Mouse (Mus musculus): ENCODE results near the gene Kcna2. TPM values are rescaled to one million over a fixed set of nuclear protein-coding genes. Genes with fewer than 3 reads are reported as not detected.

Gene Kcna2
- total RNA-seq, 2 experiments from 2014 or later: 140 to 147 TPM

- no peak for DNase-seq (ENCODE audit: low spot score in 2 of 2)
- intact Hi-C loops (cut with DNase I): no loop called here
Observed at GRCm38 (mm10) chr3:107131846-107132245, 30.9 kb downstream of the Kcna2 start.

DNA sequence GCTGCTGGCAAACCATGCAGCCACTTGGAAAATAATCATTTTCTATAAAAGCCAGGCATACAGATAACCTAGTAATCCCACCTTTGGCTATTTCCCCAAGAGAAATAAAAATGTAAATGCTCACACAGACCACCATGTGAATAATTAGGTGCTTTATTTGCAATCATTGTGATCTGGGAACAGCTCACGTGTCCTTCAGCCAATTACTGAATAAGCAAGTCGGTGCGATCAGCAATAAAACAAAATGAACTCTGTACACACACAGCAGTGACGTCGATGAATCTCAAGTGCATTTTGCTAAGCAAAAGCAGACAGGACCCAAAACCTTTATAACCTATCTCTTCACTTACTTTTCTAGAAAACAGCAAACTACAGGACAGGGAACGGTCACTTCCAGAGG, 31.7 kb downstream of the Kcna2 start:
- intact Hi-C loops (cut with DNase I): no loop called here
- DNase-seq (ENCODE audit: low spot score in 2 of 2): no peak

- no peak for DNase-seq (ENCODE audit: low spot score in 2 of 2)
Observed at GRCm38 (mm10) chr3:107134457-107134856, 33.5 kb downstream of the Kcna2 start.

GRCm38 (mm10) chr3:107147126-107147525, 46.2 kb downstream of the Kcna2 start:
- intact Hi-C loops (cut with DNase I): no loop called here
- DNase-seq (ENCODE audit: low spot score in 2 of 2): no peak

More at GRCm38 (mm10) chr3:107134457-107134856, 33.5 kb downstream of the Kcna2 start:
- intact Hi-C loops (cut with DNase I): no loop called here

DNA sequence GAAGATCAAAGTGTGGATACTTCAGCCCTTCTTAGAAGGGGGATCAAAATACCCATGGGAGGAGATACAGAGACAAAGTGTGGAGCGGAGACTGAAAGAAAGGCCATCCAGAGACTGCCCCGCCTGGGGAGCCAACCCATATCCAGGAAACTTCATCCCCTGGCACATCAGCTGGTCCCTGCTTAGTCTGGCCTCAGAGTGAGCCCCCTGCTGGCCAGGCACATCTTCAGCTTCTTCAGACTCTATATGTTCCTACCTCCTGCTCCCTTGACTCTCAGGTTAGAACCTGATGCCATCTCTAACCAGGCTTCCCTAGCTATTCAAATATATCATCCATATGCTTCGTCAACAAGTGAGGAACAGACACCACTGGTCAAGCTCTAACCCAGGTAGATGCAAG, 48.1 kb downstream of the Kcna2 start:
- intact Hi-C loops (cut with DNase I): no loop called here
- no peak for DNase-seq (ENCODE audit: low spot score in 2 of 2)

GRCm38 (mm10) chr3:107150469-107150868, 49.5 kb downstream of the Kcna2 start:
- no peak for DNase-seq (ENCODE audit: low spot score in 2 of 2)
- intact Hi-C loops (cut with DNase I): no loop called here

DNA sequence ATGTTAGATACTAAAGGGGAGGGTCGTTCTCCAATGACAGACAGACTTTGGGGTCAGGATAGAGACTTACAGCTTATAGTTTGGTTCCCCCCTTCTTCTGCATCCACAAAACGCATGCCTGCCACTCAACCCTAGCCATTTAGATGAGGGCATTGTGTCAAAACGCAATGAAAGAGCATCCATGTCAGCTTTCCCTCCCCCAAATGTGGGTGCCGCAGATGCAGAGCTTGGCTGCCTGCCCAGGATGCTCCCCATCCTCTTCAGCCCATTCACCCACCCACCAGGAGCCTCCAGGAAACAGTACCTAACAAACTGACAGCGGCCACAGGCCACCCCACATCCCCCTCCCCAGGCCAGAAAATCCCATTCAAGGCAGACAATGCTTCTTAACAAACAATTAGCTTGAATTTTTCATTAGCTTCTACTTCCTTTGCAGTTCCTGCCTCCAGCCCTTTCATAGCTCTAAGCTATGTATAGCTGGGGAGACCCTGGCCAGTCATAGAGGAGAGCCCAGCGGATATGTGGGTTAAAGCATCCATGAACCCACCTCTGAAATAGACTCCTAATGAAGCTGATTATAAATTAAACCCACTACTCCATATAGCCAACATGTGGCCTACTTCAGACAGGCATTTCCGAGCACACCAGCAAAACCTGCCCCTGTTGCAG, 50.1 kb downstream of the Kcna2 start:
- DNase-seq (ENCODE audit: low spot score in 2 of 2): no peak
- intact Hi-C loops (cut with DNase I): no loop called here

- intact Hi-C loops (cut with DNase I): no loop called here
- no peak for DNase-seq (ENCODE audit: low spot score in 2 of 2)
Observed at GRCm38 (mm10) chr3:107153772-107154655, 53.1 kb downstream of the Kcna2 start.

GRCm38 (mm10) chr3:107158856-107159255, 57.9 kb downstream of the Kcna2 start:
- intact Hi-C loops (cut with DNase I): loop anchor here (2.0 kb wide), 1 partner anchor 56 kb away; no protein-coding TSS in a partner anchor
- DNase-seq (ENCODE audit: low spot score in 2 of 2): no peak

DNA sequence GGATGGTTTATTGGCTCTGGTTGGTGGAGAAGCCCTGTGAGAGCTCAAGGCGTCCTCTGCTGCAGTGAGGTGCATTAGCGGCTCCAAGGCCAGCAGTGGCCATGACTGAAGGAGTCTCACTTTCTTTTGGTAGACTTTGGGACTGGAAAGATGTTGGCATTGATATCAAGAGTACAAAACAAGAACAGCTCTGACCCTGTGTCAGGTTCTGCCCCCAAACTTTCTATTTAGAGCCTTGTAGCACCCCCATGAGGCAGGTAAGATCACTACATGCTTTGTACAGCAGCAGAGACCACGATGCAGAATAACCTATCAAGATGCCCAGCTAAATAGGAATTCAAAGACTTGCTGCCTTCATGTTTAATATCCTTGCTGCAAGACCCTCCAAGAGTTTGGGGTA, 58.5 kb downstream of the Kcna2 start:
- DNase-seq (ENCODE audit: low spot score in 2 of 2): no peak
- intact Hi-C loops (cut with DNase I): loop anchor here (2.0 kb wide), 1 partner anchor 57 kb away; no protein-coding TSS in a partner anchor

DNA sequence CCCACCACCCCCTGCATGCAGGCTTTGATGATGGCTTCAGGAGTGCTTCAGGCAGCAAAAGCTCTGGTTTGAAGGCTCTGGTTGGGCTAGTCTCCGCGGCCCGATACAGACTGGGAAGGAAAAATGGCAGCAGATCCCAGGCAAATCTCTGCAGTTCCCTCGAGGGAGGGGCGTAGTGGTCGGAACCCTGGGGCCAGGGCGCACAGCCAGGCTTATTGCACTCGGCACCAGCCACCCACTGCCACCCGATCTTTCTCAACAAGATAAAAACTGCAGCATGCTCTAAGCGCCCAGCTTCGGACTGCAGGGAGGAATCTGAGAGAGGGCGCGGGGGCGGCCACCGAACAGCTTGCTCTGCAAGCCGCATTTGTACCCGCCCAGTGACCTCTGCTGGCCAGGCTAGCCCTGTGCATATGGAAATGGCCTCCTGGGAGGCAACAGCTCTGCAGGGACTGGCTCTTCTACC, 58.9 kb downstream of the Kcna2 start:
- DNase-seq (ENCODE audit: low spot score in 2 of 2): peak; percentile 29 to 49
- intact Hi-C loops (cut with DNase I): loop anchor here (2.0 kb wide), 2 partner anchors 57 to 65 kb away; no protein-coding TSS in a partner anchor

GRCm38 (mm10) chr3:107162741-107163140, 61.8 kb downstream of the Kcna2 start:
- peak in 1 of 2 experiments; percentile 13 for DNase-seq (ENCODE audit: low spot score in 2 of 2)
- intact Hi-C loops (cut with DNase I): no loop called here

Other genes with a start within 250 kb of the Kcna2 start
- 10 to 100 TPM; 31.0 to 31.8 TPM for gene Kcna3, start 65.0 kb upstream of the Kcna2 start, total RNA-seq (2021)
- gene Kcna10, start 81.9 kb downstream of the Kcna2 start, total RNA-seq (2021): not detected
- gene Cym, start 120.6 kb downstream of the Kcna2 start, total RNA-seq (2021): not detected
- gene A630076J17Rik, start 129.5 kb downstream of the Kcna2 start, total RNA-seq (2021): not detected
- gene Prok1, start 138.6 kb downstream of the Kcna2 start, total RNA-seq (2021): under 1 TPM in 1 of 2 experiments, not detected in 1; 0.18 TPM
- 10 to 100 TPM; 66.9 to 73.0 TPM for gene Lamtor5, start 177.7 kb downstream of the Kcna2 start, total RNA-seq (2021)
- 1 to 10 TPM; 1.7 TPM for gene Slc16a4, start 190.1 kb downstream of the Kcna2 start, total RNA-seq (2021)
- 10 to 100 TPM; 24.2 to 28.2 TPM for gene Rbm15, start 232.5 kb downstream of the Kcna2 start, total RNA-seq (2021)

All from left cerebral cortex, postnatal 25 days (tissue).